Mouse (Mus musculus) midbrain, embryonic 14.5 days (tissue): Measurements from ENCODE around the gene Usp25. TPM values are rescaled to one million over a fixed set of nuclear protein-coding genes. Genes with fewer than 3 reads are reported as not detected.

Experiments
- ATAC-seq: fragments of 200-750 bp; cut with Nextera tagmentation; 2 replicates; pipeline ENCODE4 v1.8.0; 2017; ENCODE audit warnings: moderate number of reproducible peaks, moderate library complexity; ENCODE audit not compliant: low FRiP score, low TSS enrichment
- DNase-seq: peaks from one replicate; pipeline ENCODE4 v3.0.0-alpha.2; 2015
- H3K27ac ChIP-seq: fragments of 300-500 bp; sonication (generic); replicated peaks from 2 replicates; pipeline ENCODE4 v1.5.1; 2014; ENCODE audit warnings: mild to moderate bottlenecking, low read depth, low read length, moderate library complexity
- H3K27me3 ChIP-seq: fragments of 300-500 bp; sonication (generic); 2 replicates; pipeline ENCODE4 v1.6.1; 2014; ENCODE audit warnings: low read length, control low read depth, mixed read lengths; ENCODE audit not compliant: control insufficient read depth, insufficient read depth
- H3K36me3 ChIP-seq: fragments of 300-500 bp; sonication (generic); 2 replicates; pipeline ENCODE4 v1.6.1; 2014; ENCODE audit warnings: low read length, control low read depth; ENCODE audit not compliant: control insufficient read depth, insufficient read depth
- H3K4me1 ChIP-seq: fragments of 300-500 bp; sonication (generic); 2 replicates; pipeline ENCODE4 v1.6.1; 2014; ENCODE audit warnings: mild to moderate bottlenecking, antibody characterized with exemption, low read length, control low read depth; ENCODE audit not compliant: control insufficient read depth, insufficient read depth
- H3K4me2 ChIP-seq: fragments of 300-500 bp; sonication (generic); 2 replicates; pipeline ENCODE4 v1.6.1; 2014; ENCODE audit warnings: mild to moderate bottlenecking, low read length, moderate library complexity
- H3K4me3 ChIP-seq: fragments of 300-500 bp; sonication (generic); replicated peaks from 2 replicates; pipeline ENCODE4 v1.5.1; 2014; ENCODE audit warnings: low read depth, low read length
- H3K9ac ChIP-seq: fragments of 300-500 bp; sonication (generic); replicated peaks from 2 replicates; pipeline ENCODE4 v1.6.1; 2014; ENCODE audit warnings: mild to moderate bottlenecking, low read length, moderate library complexity
- H3K9me3 ChIP-seq: fragments of 300-500 bp; sonication (generic); 2 replicates; pipeline ENCODE4 v1.6.1; 2016; ENCODE audit warnings: low read length, control low read depth, mixed read lengths; ENCODE audit not compliant: control insufficient read depth
- WGBS: fragments of 180-500 bp; shearing (Covaris S2); extraction: QIAGEN DNeasy Blood & Tissue Kit; methylation state at CpG from one replicate; pipeline ENCODE4 v1.1.7; 2014; 5-methylcytosine and 5-hydroxymethylcytosine counted together
- polyA plus RNA-seq: library from polyadenylated mRNA; unstranded; fragments of >200 nt; fragmentation: Nextera tagmentation; extraction: Ambion mirVana; gene quantifications from 2 replicates; pipeline ENCODE4 v1.2.1, GENCODE M21; 2014

Gene Usp25
- polyA plus RNA-seq, 1 experiment from 2014 or later, result 14.4 TPM

DNA sequence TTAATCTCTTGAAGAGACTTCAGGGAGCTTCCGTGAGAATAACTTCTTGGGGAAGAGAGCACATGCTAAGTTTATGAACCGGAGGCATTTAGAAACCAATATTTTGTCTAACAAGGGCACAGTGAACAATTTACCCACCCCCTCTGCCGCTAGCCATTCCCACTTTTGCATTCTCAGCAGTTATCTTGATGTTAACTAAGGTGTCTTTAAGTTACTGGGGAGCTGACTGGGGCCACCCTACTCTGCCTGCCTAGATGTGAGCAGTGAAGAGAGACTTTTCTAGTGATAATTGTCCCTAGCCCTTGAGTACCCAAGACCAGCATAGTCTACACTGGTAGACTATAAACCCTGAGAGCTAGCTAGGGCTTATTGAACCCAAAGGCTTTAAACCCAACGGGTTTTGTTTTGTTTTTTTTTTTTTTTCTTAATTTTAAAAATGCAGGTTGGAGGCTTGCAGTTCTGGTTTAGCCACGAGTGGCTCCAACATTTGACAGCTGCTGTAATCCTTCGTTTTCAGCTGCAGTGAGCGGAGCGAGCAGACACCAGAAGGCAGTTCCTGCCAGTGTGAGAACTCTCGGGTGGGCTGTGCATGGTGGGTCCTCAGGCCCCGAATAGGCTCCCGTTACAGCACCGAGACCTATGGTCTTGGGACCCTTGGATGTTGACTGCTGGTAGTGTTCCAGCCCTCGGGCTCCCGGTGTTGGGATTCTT lies 14.6 kb downstream of the Usp25 start:
- H3K9ac ChIP-seq, result no peak overlapping the region
- H3K36me3 ChIP-seq, result no peaks in the 10 kb centered on the region
- DNase-seq (no peak), ATAC-seq (no peak)
- 0 out of 2 replicates have a peak, but pooled peaks cover 3% of the 10 kb centered on the region for H3K4me1 ChIP-seq
- H3K9me3 ChIP-seq, result no peaks in the 10 kb centered on the region
- H3K4me2 ChIP-seq, result no peak overlapping the region
- no peaks in the 10 kb centered on the region for H3K27me3 ChIP-seq
- WGBS, result 83% methylated on average over 14 of the region's 14 CpGs
- no peak overlapping the region for H3K27ac ChIP-seq
- no peak overlapping the region for H3K4me3 ChIP-seq

DNA sequence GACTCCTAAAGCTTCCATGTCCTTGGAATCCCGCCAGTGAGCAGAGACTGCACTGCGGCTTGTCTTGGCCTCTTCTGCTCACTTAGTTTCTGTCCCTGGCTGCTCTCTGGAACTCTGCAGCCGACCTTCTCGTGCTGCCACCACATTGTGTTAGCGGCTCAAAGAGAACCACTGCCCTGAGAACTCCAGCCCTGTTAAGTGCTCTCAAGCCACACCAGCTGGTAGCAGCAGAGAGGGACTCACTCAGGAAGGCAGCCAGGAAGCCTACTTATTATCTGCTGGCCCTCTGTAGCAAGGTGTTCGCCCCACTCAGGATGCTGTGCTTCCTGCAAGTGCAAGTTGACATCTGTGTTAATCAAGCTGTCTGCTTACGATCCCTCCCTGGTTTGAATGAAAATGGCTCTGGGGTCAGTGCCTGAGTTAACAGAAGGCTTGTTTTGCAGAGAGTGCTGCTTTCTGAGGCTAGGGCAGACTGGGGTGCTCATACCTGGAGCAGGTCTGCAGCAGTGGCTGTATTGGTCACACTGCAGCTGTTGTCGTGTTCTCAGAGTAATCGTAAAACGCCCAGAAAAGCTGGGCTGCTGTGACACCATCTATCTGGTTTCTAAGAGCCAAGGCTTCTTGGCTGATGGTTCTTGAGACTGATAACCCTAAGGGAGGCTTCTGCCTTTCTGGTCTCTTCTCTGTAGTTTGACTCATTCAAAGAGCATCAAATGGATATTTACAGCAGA lies 15.3 kb downstream of the Usp25 start:
- ATAC-seq, result no peak
- 0 out of 2 replicates have a peak, but pooled peaks cover 3% of the 10 kb centered on the region for H3K4me1 ChIP-seq
- H3K27me3 ChIP-seq, result no peaks in the 10 kb centered on the region
- no peak overlapping the region for H3K27ac ChIP-seq
- H3K4me3 ChIP-seq, result no peak overlapping the region
- no peak overlapping the region for H3K9ac ChIP-seq
- no peaks in the 10 kb centered on the region for H3K36me3 ChIP-seq
- WGBS, result 71% methylated on average over 10 of the region's 10 CpGs
- no peak overlapping the region for H3K4me2 ChIP-seq
- no peaks in the 10 kb centered on the region for H3K9me3 ChIP-seq
- peak; percentile 29 for DNase-seq

DNA sequence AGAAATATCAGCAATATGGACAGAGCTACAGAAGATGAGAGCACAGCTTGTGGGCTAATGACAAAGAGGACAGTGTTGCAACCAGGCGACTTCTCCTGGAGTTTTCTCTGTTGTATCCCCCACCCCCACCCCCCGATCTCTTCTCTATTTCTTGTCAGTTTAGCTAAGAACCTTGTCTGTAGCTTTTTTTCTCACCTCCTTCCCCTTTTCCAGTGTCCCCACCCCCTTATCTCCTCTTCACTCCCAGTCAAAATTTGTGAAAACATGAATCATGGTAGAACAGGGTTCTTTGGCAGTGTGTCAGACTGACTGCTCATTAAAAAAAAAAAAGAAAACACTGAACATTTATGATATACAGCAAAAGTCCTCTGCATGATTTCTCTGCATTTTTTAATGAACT lies 16.9 kb downstream of the Usp25 start:
- 61% methylated on average over 2 of the region's 2 CpGs for WGBS
- Histone ChIP-seq H3K9ac (no peak overlapping the region), H3K4me2 (no peak overlapping the region), H3K9me3 (no peaks in the 10 kb centered on the region), H3K4me1 (0 out of 2 replicates have a peak, but pooled peaks cover 3% of the 10 kb centered on the region), H3K27ac (no peak overlapping the region), H3K27me3 (no peaks in the 10 kb centered on the region), H3K4me3 (no peak overlapping the region), H3K36me3 (no peaks in the 10 kb centered on the region)
- ATAC-seq, result no peak
- DNase-seq, result no peak

DNA sequence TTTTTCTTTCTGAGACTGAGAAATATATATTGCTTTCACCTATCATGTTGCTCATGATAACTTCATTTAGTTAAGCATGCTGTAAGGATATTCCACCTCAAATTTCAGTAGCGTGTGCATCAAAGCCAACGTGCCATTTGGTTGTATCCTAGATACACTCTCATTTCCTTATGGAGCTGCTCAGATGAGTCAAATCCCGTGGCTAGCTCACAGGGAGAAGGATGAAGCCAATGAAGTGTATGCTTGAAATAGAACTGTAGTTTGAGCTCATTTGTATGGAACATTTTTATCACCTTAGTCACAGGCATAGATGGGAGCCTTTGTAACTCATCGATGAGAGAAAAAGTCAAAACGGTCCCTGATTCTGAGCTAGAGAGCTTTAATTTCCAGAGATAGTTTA lies 20.8 kb downstream of the Usp25 start:
- no peak for ATAC-seq
- Histone ChIP-seq H3K27me3 (no peaks in the 10 kb centered on the region), H3K27ac (no peak overlapping the region), H3K9ac (no peak overlapping the region), H3K9me3 (no peaks in the 10 kb centered on the region), H3K4me2 (no peak overlapping the region), H3K4me3 (no peak overlapping the region), H3K36me3 (0 out of 2 replicates have a peak, but pooled peaks cover 5% of the 10 kb centered on the region), H3K4me1 (no peaks in the 10 kb centered on the region)
- WGBS, result 87% methylated on average over 5 of the region's 5 CpGs
- DNase-seq, result no peak

DNA sequence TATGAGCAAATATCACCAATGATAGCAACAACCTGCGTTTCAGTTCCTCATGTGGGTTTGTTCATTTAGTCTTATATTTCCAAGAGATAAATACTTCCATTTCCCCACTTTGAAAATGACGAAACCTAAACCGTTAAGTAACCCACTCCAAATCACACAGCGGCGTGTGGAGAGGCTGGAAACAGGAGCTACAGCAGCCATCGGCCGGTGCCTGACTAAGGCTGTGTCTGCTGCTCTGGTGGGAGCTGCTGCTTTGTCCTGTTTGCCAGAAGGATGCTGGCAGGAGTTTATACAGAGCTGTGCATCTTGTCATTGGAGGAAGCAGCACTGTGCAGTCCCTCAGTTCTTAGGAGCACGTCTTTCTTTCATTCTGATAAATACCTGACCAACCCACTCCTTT lies 21.2 kb downstream of the Usp25 start:
- Histone ChIP-seq H3K4me2 (no peak overlapping the region), H3K27ac (no peak overlapping the region), H3K4me3 (no peak overlapping the region), H3K27me3 (no peaks in the 10 kb centered on the region), H3K4me1 (no peaks in the 10 kb centered on the region), H3K9ac (no peak overlapping the region), H3K36me3 (0 out of 2 replicates have a peak, but pooled peaks cover 5% of the 10 kb centered on the region), H3K9me3 (no peaks in the 10 kb centered on the region)
- ATAC-seq (no peak), DNase-seq (no peak)
- WGBS, result 87% methylated on average over 8 of the region's 8 CpGs

DNA sequence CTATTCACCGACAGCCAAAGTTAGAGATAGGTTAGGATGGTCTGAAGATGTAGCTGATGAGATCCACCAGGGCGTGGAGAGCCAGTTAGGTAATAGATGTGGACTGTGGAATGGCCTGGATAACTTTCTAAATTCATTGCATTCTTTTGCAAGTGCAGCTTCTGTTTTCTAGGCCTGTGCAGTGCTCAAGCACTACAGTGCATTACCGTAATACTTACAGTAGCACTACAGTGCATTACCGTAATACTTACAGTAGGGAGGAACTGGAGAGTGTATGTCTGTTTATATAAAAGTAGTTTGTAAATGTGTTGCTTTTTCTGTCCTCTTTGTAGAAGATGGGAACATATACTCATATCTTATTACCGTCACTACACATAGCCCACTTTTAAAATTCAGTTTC lies 28.1 kb downstream of the Usp25 start:
- DNase-seq, result no peak
- WGBS, result 89% methylated on average over 5 of the region's 5 CpGs

DNA sequence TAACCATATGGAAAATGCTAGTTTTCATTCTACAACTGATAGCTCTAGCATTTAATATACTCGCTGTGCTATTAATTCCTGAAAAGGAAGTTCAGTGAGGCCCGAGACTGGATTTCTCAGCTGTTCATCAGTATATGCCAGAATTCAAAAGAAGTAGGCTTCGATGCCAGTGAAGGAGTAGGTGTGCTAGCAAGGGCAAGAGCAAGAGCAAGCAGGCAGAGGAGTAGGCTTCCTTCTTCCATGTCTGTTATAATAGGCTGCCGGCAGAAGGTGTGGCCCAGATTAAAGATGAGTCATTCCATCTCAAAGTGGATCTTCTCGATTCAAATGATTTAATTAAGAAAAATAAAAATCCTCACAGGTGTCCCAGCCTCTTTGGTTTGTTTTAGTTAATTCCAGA lies 30.0 kb downstream of the Usp25 start:
- no peak overlapping the region for H3K4me2 ChIP-seq
- no peak overlapping the region for H3K4me3 ChIP-seq
- H3K27ac ChIP-seq, result no peak overlapping the region
- DNase-seq (no peak), ATAC-seq (no peak)
- H3K9me3 ChIP-seq, result no peaks in the 10 kb centered on the region
- H3K4me1 ChIP-seq, result no peaks in the 10 kb centered on the region
- H3K27me3 ChIP-seq, result no peaks in the 10 kb centered on the region
- 0 out of 2 replicates have a peak, but pooled peaks cover 2% of the 10 kb centered on the region for H3K36me3 ChIP-seq
- 95% methylated on average over 5 of the region's 5 CpGs for WGBS
- no peak overlapping the region for H3K9ac ChIP-seq

More for the DNA sequence above, 28.1 kb downstream of the Usp25 start:
- Histone ChIP-seq H3K4me2 (no peak overlapping the region), H3K4me1 (no peaks in the 10 kb centered on the region), H3K9ac (no peak overlapping the region), H3K36me3 (0 out of 2 replicates have a peak, but pooled peaks cover 5% of the 10 kb centered on the region), H3K9me3 (no peaks in the 10 kb centered on the region), H3K27me3 (no peaks in the 10 kb centered on the region), H3K4me3 (no peak overlapping the region), H3K27ac (no peak overlapping the region)
- no peak for ATAC-seq

DNA sequence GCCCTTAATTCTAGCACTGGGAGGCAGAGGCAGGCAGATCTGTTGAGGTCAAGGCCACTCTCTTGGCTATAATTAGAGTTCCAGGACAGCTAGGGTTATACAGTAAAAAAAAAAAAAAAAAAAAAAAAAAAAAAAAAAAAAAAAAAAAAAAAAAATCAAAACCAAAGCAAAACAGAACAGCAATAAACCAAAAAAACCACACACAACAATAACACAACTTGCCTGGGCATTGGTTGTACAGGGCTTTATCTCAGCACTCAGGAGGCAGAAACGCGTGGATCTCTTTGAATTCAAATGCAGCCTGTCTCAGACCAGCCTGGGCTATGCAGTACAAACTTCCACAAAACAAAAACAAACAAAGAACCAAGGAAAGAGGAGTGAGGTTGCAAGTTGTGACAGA lies 40.7 kb downstream of the Usp25 start:
- H3K9ac ChIP-seq, result no peak overlapping the region
- H3K27ac ChIP-seq, result no peak overlapping the region
- no peaks in the 10 kb centered on the region for H3K27me3 ChIP-seq
- H3K4me3 ChIP-seq, result no peak overlapping the region
- H3K36me3 ChIP-seq, result peaks cover 13% of the 10 kb centered on the region; the same call in 1 of the 2 replicates
- no peak overlapping the region for H3K4me2 ChIP-seq
- H3K4me1 ChIP-seq, result no peaks in the 10 kb centered on the region
- WGBS, result 97% methylated on average over 2 of the region's 2 CpGs
- ATAC-seq (no peak), DNase-seq (no peak)
- no peaks in the 10 kb centered on the region for H3K9me3 ChIP-seq
